Comparison of ENCODE assay signal across 8 mouse cellular contexts in the genomic region with DNA sequence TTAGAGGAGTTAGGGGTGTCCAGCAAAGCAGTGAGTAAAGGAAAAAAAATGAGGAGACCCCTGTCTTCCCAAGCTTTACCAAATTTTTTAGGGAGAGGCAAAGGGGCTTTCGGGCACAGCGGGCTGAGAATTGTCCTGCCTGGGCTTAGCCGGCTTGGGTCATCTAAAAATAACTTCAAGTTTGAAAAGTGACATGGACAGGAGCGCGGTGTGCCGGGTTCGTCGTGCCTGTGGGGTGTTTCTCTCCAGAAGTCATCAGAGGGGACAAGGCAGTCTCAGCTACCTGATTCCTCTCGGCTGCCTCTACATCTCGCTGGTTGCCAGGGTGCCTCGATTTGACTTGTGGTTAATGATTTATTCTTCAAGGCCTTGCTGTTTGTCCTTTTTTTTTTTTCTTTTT. TPM values are rescaled to one million over a fixed set of nuclear protein-coding genes. Genes with fewer than 3 reads are reported as not detected.
DNase-seq lines count a peak whose midpoint lies in the region; ATAC-seq and TF ChIP-seq lines count a peak whose summit lies in the region.

No protein-coding gene starts in this region.

- peak; percentile 1 for ATAC-seq in Patski
- ATAC-seq in hindbrain, embryonic 16.5 days: no peak
- ATAC-seq in liver, embryonic 13.5 days (ENCODE audit: low read depth): no peak

- DNase-seq in Patski (ENCODE audit: low read depth, low spot score): no peak
- DNase-seq in forebrain, embryonic 10.5 days (ENCODE audit: extremely low spot score, low spot score): no peak
- no peak for DNase-seq in liver, embryonic 13.5 days
- no peak for DNase-seq in yolk sac, embryonic 10.5 days (ENCODE audit: low spot score)
- DNase-seq in frontal cortex, postnatal 14 days (ENCODE audit: low spot score in 2 of 2): no peak
- no peak for DNase-seq in Muller cell, postnatal 12 days (ENCODE audit: inconsistent ontology term)
- no peak for DNase-seq in gastrocnemius, postnatal 36 days

- peak overlapping the region; percentile 71; the same call in 1 of the 2 replicates for H3K9ac ChIP-seq in hindbrain, embryonic 16.5 days (ENCODE audit: low read depth, low read length)
- H3K9ac ChIP-seq in liver, embryonic 13.5 days: no peak overlapping the region

- in situ Hi-C loops in Patski (cut with MboI; ENCODE audit: low pct_unique_long_range_greater_than_20kb): no loop called here

- peak overlapping the region; percentile 92 for H3K4me2 ChIP-seq in hindbrain, embryonic 16.5 days (ENCODE audit: low read length)
- H3K4me2 ChIP-seq in liver, embryonic 13.5 days: peak overlapping the region; percentile 66

- H3K36me3 ChIP-seq in forebrain, embryonic 10.5 days (replicated peaks): no peaks in the 10 kb centered on the region
- no peaks in the 10 kb centered on the region for H3K36me3 ChIP-seq in hindbrain, embryonic 16.5 days (ENCODE audit: control insufficient read depth, insufficient read depth, low read length)
- no peaks in the 10 kb centered on the region for H3K36me3 ChIP-seq in liver, embryonic 13.5 days

- no peak overlapping the region for H3K27ac ChIP-seq in forebrain, embryonic 10.5 days
- H3K27ac ChIP-seq in hindbrain, embryonic 16.5 days (ENCODE audit: low read depth, low read length): no peak overlapping the region
- H3K27ac ChIP-seq in liver, embryonic 13.5 days: no peak overlapping the region

- 69% methylated on average over 11 of the region's 11 CpGs for whole genome bisulfite sequencing in forebrain, embryonic 10.5 days
- 53% methylated on average over 11 of the region's 11 CpGs for WGBS in hindbrain, embryonic 16.5 days
- 46% methylated on average over 11 of the region's 11 CpGs for WGBS in liver, embryonic 13.5 days (ENCODE audit: insufficient replicate concordance)

- H3K9me3 ChIP-seq in forebrain, embryonic 10.5 days: no peaks in the 10 kb centered on the region
- H3K9me3 ChIP-seq in hindbrain, embryonic 16.5 days (ENCODE audit: control insufficient read depth, low read length): no peaks in the 10 kb centered on the region
- H3K9me3 ChIP-seq in liver, embryonic 13.5 days (replicated peaks): no peaks in the 10 kb centered on the region

- POLR2A ChIA-PET in Patski (lab: Charles Lee): no interaction called here

- peak overlapping the region; percentile 72 for H3K4me3 ChIP-seq in forebrain, embryonic 10.5 days
- peak overlapping the region; percentile 67 for H3K4me3 ChIP-seq in hindbrain, embryonic 16.5 days (ENCODE audit: low read length)
- H3K4me3 ChIP-seq in liver, embryonic 13.5 days (replicated peaks): peak overlapping the region; percentile 51

- no peak for TF ChIP-seq CTCF in Patski (IDR thresholded peaks at IDR 0.05)

- intact Hi-C loops in gastrocnemius, postnatal 36 days (cut with DNase I): loop anchor here (1.0 to 5.0 kb wide), 2 partner anchors 67 to 100 kb away; no protein-coding TSS in a partner anchor

- no peaks in the 10 kb centered on the region for H3K27me3 ChIP-seq in Patski
- H3K27me3 ChIP-seq in forebrain, embryonic 10.5 days (ENCODE audit: poor library complexity, severe bottlenecking): peaks cover 42% of the 10 kb centered on the region
- H3K27me3 ChIP-seq in hindbrain, embryonic 16.5 days (replicated peaks; ENCODE audit: control insufficient read depth, insufficient read depth, low read length): no peaks in the 10 kb centered on the region
- H3K27me3 ChIP-seq in liver, embryonic 13.5 days: peaks cover 25% of the 10 kb centered on the region

- H3K4me1 ChIP-seq in forebrain, embryonic 10.5 days: peaks cover 22% of the 10 kb centered on the region
- H3K4me1 ChIP-seq in hindbrain, embryonic 16.5 days (ENCODE audit: control insufficient read depth, insufficient read depth, low read depth, low read length): no peaks in the 10 kb centered on the region; the same call in none of the 2 replicates
- H3K4me1 ChIP-seq in liver, embryonic 13.5 days (replicated peaks): peaks cover 4% of the 10 kb centered on the region; the same call in 1 of the 2 replicates

- CTCF ChIA-PET in Patski (lab: Charles Lee): interaction anchor here (0.8 to 1.2 kb wide), 2 partner anchors 66 to 95 kb away, joined by 4 to 6 read pairs; no protein-coding TSS in a partner anchor

RNA-seq across cellular contexts. Expression of gene Rcan2, which starts 1.3 kb away (rescaled TPM):
- polyA plus RNA-seq in Patski (2021): 109 TPM
- polyA plus RNA-seq in forebrain, embryonic 10.5 days (2016; fragmentation: Nextera tagmentation; extraction: Ambion mirVana): 4.9 and 6.4 TPM in 2 replicates
- polyA plus RNA-seq in hindbrain, embryonic 16.5 days (2015; fragmentation: Nextera tagmentation; extraction: Ambion mirVana): 136 and 147 TPM in 2 replicates
- 1.1 and 1.2 TPM in 2 replicates for polyA plus RNA-seq in liver, embryonic 13.5 days (2015; fragmentation: Nextera tagmentation; extraction: Ambion mirVana)
- 10 to 100 TPM; 45.3 to 46.6 TPM for total RNA-seq in gastrocnemius, postnatal 36 days (2021)

Comparison
In these comparisons a context has a peak if more than half of its experiments do, and no peak if none do; other contexts are left out.
1. RNA of gene Rcan2, which starts 1.3 kb away (polyA plus RNA-seq): 136 to 147 TPM in hindbrain, embryonic 16.5 days and 109 TPM in Patski (single experiment); 4.9 to 6.4 TPM in forebrain, embryonic 10.5 days and 1.1 to 1.2 TPM in liver, embryonic 13.5 days; every median in the first group is over 10 times any median in the second.
2. Peak in every context shown above with its lines, with median percentiles within 50 percentile points of each other: H3K4me3 ChIP-seq.